In the genomic region with DNA sequence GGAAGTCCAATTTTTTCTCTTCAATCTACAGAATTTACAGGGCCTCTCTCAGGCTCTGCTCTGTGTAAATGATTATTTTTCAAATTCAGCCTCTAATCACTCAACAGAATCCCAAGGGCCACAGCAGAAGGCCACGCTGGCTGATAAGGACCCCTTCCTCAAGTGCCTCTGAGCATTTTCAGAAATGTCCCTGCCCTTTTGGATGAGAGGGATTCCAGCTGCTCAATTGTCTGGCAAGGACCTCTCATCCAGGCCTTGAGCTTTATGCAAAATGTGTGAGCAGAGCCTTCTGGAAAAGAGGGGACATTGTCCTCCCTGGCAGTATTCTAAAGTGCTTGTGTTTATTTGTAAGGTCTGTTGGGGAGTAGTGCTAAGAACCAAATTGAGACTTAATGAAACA, we compare ENCODE assay signal across 20 mouse cellular contexts. TPM values are rescaled to one million over a fixed set of nuclear protein-coding genes. Genes with fewer than 3 reads are reported as not detected.
DNase-seq lines count a peak whose midpoint lies in the region; ATAC-seq lines count a peak whose summit lies in the region.
"Had no signal": no experiment of that assay in that cellular context is flagged by ENCODE, and none has a peak within 500 bp of the region (broad histone marks: within the 10 kb centered on the region; RNA-seq: fewer than 3 reads in every experiment).

No protein-coding gene starts in this region.

- 19% methylated on average over 1 of the region's 1 CpGs for WGBS in heart, embryonic 12.5 days

- H3K9ac ChIP-seq in heart, embryonic 12.5 days, result no peak overlapping the region
- H3K9ac ChIP-seq: forebrain, postnatal 0 days; hindbrain, embryonic 12.5 days had no signal

- no peak overlapping the region for H3K4me2 ChIP-seq in heart, embryonic 12.5 days
- H3K4me2 ChIP-seq: hindbrain, embryonic 12.5 days had no signal

- no peaks in the 10 kb centered on the region for H3K27me3 ChIP-seq in heart, embryonic 12.5 days (replicated peaks)
- H3K27me3 ChIP-seq: hindbrain, embryonic 12.5 days had no signal

- peak overlapping the region; percentile 54; the same call in 1 of the 2 replicates for H3K27ac ChIP-seq in heart, embryonic 12.5 days (ENCODE audit: poor library complexity, severe bottlenecking)
- H3K27ac ChIP-seq: forebrain, embryonic 10.5 days; hindbrain, embryonic 12.5 days; macrophage; midbrain, embryonic 10.5 days; stomach, postnatal 0 days had no signal

- no peak overlapping the region for H3K4me3 ChIP-seq in heart, embryonic 12.5 days
- H3K4me3 ChIP-seq: forebrain, embryonic 10.5 days; hindbrain, embryonic 12.5 days; midbrain, embryonic 10.5 days had no signal

- no peaks in the 10 kb centered on the region for H3K36me3 ChIP-seq in heart, embryonic 12.5 days
- H3K36me3 ChIP-seq: forebrain, embryonic 10.5 days; hindbrain, embryonic 12.5 days; midbrain, embryonic 10.5 days had no signal

- no peak for ATAC-seq in heart, embryonic 12.5 days (ENCODE audit: insufficient number of reproducible peaks, low FRiP score)
- ATAC-seq: activated CD4-positive, CD25-positive, alpha-beta regulatory T cell, adult 4 months; forebrain, postnatal 0 days had no signal

- no peaks in the 10 kb centered on the region for H3K9me3 ChIP-seq in heart, embryonic 12.5 days (replicated peaks)
- H3K9me3 ChIP-seq: forebrain, embryonic 10.5 days; hindbrain, embryonic 12.5 days; midbrain, embryonic 10.5 days had no signal

- DNase-seq in adrenal gland, adult 2 months, result peak; percentile 32
- DNase-seq in adrenal gland, postnatal 4 days (ENCODE audit: low spot score in 2 of 2), result no peak
- DNase-seq in heart, postnatal 25 days (ENCODE audit: low spot score), result no peak
- DNase-seq in kidney, postnatal 4 days, result peak; percentile 38 to 41
- no peak for DNase-seq in kidney, adult 18-20 months
- DNase-seq in ovary, adult 18-20 months (ENCODE audit: low spot score), result peak; percentile 39
- DNase-seq in ovary, postnatal 14 days (ENCODE audit: low spot score), result no peak
- DNase-seq: cerebellum, adult 8-10 months; forebrain, postnatal 0 days; lung, adult 18-20 months; right cerebral cortex, adult 18-20 months; thymus, postnatal 14 days had no signal

- intact Hi-C loops in heart, postnatal 25 days (cut with DNase I), result no loop called here

- peaks cover 16% of the 10 kb centered on the region for H3K4me1 ChIP-seq in heart, embryonic 12.5 days (replicated peaks)
- H3K4me1 ChIP-seq: midbrain, embryonic 10.5 days had no signal

RNA-seq across cellular contexts. Expression of a gene that starts 51.7 kb away (rescaled TPM):
- 10 to 100 TPM; 20.1 to 50.6 TPM for total RNA-seq in adrenal gland, adult 2 months (2021)
- polyA plus RNA-seq in adrenal gland, adult 2 months (2012; rRNA removed), result 7.8 and 9.2 TPM in 2 replicates
- total RNA-seq in adrenal gland, postnatal 4 days (2021), result 10 to 100 TPM; 26.5 to 27.2 TPM
- polyA plus RNA-seq in heart, embryonic 12.5 days (2016; fragmentation: Nextera tagmentation; extraction: Ambion mirVana), result 64.6 and 67.9 TPM in 2 replicates
- 100 to 1,000 TPM; 197 to 202 TPM for total RNA-seq in heart, postnatal 25 days (2021)
- total RNA-seq: monocyte, adult 5-6 weeks had no signal
- polyA plus RNA-seq: activated CD4-positive, CD25-positive, alpha-beta regulatory T cell, adult 4 months; macrophage had no signal

Comparison
In these comparisons a context has a peak if more than half of its experiments do, and no peak if none do; other contexts are left out.
1. DNase-seq: peak in adrenal gland, adult 2 months (single experiment), kidney, postnatal 4 days (2 of 2) and ovary, adult 18-20 months (single experiment); none in adrenal gland, postnatal 4 days (0 of 2), heart, postnatal 25 days (single experiment), kidney, adult 18-20 months (single experiment) and ovary, postnatal 14 days (single experiment).